Mouse (Mus musculus): ENCODE measurements around the gene Rab5if. TPM values are rescaled to one million over a fixed set of nuclear protein-coding genes. Genes with fewer than 3 reads are reported as not detected.

Gene Rab5if
- 83.6 TPM for polyA plus RNA-seq (2017; shearing (Covaris generic))

GRCm38 (mm10) chr2:156862772-156863486 is at the start of gene Rab5if:
TSS of gene Rab5if (plus strand) at chr2:156863128.

GRCm38 (mm10) chr2:156839319-156840191 is 23.4 kb upstream of the Rab5if start, which contains the start of gene Tgif2:
TSS of gene Tgif2 (plus strand) at chr2:156840007.

GRCm38 (mm10) chr2:156857835-156858234 is 5.1 kb upstream of the Rab5if start, which contains the start of gene 4930518I15Rik:
TSS of gene 4930518I15Rik (minus strand) at chr2:156857946.

GRCm38 (mm10) chr2:156887017-156887416 is 24.1 kb downstream of the Rab5if start, which contains the start of gene Sla2:
TSS of gene Sla2 (minus strand) at chr2:156887192.

Other genes starting within 250 kb of the Rab5if start
- 86.9 TPM for gene Dlgap4, start 249.4 kb upstream of the Rab5if start, polyA plus RNA-seq (2017; shearing (Covaris generic))
- gene Myl9, start 87.7 kb upstream of the Rab5if start, polyA plus RNA-seq (2017; shearing (Covaris generic)) = not detected
- gene Tgif2, start 23.1 kb upstream of the Rab5if start, polyA plus RNA-seq (2017; shearing (Covaris generic)) = 98.4 TPM
- gene 4930518I15Rik, start 5.2 kb upstream of the Rab5if start, polyA plus RNA-seq (2017; shearing (Covaris generic)) = 3.2 TPM
- gene Sla2, start 24.1 kb downstream of the Rab5if start, polyA plus RNA-seq (2017; shearing (Covaris generic)) = 46.2 TPM
- 72.7 TPM for gene Ndrg3, start 128.9 kb downstream of the Rab5if start, polyA plus RNA-seq (2017; shearing (Covaris generic))
- 10.8 TPM for gene Dsn1, start 144.0 kb downstream of the Rab5if start, polyA plus RNA-seq (2017; shearing (Covaris generic))
- gene Soga1, start 216.1 kb downstream of the Rab5if start, polyA plus RNA-seq (2017; shearing (Covaris generic)) = not detected
- not detected for gene Tldc2, start 223.9 kb downstream of the Rab5if start, polyA plus RNA-seq (2017; shearing (Covaris generic))

All from effector memory CD4-positive, alpha-beta T cell, adult 5 months (primary cell).